Mouse (Mus musculus) left cerebral cortex, adult 8-10 months (tissue): ENCODE measurements around the gene Mb. TPM values are rescaled to one million over a fixed set of nuclear protein-coding genes. Genes with fewer than 3 reads are reported as not detected.

ENCODE experiments used
- DNase-seq, 2 experiments: peaks; one replicate each; pipeline ENCODE4 v3.0.0; 2022; ENCODE audit warnings: low spot score in 2 of 2
- total RNA-seq, 4 experiments: library from RNA; stranded (reverse); gene quantifications; 2 replicates each; pipeline ENCODE4 v1.2.4; 2022

The Mb gene
- 1 to 10 TPM in 3 of 4 experiments, not detected in 1; 4.5 to 9.8 (median 5.8) TPM for total RNA-seq

DNA sequence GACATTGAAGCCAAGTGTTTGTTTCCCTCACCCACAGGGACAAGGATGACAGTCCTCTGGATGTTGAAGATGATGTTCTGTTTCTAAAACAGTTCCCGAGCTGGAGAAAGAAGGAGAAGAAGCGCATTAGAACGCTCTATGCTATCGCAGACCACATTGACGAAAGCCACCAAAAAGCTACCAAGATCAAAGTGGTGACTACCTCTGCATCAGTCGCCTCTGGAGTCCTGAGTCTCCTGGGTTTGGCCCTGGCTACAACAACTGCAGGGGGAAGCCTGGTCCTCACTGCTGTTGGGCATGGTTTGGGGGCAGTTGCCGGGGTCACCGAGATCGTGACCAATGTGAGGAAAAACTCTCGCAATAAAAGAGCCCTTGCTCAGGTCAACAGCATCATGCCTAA is at the start of gene Mb:
Mb (minus strand) TSS at position 101 of the 400 bp plus-strand sequence.
- no peak for DNase-seq

DNA sequence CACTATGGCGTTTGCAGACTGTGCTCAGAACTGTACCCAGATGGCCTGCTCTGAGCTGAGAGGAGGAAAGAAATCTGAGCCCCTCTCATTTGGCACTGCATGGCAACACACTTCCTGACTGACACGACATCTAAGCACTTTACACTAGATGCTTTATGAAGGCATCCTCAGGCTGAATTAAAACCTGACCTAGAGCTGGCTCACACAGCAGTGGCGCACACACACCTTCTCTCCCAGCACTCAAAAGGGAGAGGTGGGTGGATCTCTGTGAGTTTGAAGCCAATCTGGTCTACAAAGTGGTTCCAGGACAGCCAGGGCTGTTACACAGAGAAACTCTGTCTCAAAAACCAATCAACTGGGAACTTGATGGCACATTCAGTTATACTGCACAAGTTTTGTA is 49.3 kb upstream of the Mb start:
- DNase-seq = no peak

DNA sequence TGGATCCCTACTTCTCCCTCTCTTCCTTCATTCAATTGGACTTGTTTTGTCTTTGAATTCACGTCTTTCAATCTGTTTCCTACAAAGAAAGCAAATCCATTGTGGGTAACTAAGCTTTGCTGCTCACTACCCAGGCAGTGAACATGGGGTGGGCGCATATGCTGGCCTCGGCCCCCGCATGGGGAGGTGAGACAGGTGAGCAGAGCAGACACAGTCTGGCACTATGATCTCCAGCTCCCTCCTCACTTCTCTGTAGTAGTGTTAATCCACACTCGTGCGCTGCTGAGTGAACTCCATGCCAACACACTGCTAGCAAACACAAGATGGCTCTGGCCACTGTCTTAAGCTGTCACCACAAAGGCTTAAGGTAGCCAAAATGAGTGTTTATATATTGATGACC is 46.9 kb upstream of the Mb start:
- no peak for DNase-seq

DNA sequence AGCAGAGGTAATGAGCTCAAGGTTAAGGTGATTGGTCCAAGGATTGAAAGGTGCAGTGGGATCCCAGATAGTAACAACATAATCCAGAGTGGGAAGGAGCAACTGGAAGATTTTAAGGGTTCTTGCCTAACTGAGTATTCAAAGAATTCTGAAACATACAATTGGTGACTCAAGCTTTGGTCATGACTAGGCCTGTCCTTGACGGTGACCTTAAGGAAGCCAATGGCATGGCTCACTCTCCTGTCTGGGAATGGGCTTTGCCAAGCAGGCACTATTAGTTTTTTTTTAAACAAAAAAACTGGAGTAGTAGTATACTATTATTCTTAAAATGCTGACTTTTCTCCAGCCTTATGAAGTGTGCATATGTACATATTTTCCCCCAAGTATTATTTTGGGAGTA is 44.7 kb upstream of the Mb start:
- no peak for DNase-seq

DNA sequence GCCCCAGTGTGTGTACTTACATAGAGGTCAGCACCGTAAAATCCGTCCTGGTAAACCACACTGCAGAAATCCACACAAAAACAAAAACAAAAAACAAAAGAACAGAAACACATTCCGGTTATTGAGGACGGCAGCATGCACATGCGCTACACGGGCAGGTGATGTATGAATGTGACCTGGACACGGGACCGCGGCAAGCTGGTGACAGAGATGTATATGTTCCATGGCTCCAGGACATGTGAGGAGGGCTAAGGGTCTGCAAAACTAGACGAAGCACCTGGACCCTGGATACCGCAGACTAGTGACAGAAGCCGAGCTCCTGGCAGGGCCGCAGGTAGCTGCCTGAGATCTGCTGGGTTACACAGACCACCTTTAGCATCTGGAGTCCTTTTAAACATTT is 44.0 kb upstream of the Mb start:
- no peak for DNase-seq

DNA sequence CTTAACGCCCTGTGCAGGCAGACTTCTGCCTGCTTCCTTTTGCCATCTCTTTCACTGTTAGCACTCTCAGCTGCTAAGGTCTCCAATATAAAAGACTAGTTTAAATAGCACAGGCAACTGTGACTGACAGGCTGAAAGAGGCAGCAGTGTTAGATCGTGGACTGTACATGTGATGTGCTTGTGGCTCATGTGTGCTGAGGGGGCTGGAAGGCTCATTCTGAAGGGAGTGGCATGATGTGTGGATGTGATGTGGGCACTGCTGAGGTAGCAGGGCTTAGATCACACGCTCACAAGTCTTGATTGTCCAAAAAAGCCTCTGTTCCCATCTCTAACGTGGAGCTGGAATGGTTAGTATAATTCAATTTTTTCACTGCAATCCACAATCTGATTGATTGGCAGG is 40.9 kb upstream of the Mb start:
- DNase-seq = no peak

DNA sequence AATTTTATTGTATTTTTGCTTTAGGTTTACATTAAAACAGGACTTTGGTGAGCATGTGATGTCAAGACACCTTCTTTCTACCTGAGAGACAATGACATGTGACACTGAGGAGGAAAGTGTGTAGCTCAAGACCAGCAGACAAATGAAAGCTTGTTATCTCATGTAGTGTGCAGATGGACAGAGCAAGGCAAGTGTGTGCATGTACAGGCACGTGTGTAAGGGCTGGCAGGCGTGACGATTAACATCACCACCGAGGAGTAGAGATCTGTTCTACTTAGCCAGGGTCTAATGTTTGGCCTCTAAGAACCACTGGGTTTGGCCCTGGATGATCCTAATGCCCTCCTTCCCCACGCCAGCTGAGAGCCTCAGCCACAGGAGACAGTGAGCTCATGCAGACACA is 40.1 kb upstream of the Mb start:
- no peak for DNase-seq

DNA sequence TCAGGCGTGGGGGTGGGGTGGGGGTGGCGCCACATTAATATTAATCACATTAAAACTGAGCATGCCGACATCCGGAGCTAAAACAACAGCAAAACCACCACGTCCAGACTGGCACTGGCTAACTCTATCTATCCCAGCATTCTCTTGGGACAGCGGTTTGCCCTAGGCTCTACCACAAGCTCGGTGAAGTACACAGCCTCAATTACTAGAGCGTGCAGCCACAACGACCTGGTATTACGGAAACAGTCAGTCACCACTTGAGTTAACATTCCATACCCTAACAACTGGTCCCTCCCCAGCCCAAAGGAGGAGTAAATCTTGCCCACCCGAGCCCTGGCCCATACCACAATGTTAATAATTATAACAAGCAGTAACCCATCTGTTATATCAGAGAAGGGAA is 38.8 kb upstream of the Mb start:
- no peak for DNase-seq

DNA sequence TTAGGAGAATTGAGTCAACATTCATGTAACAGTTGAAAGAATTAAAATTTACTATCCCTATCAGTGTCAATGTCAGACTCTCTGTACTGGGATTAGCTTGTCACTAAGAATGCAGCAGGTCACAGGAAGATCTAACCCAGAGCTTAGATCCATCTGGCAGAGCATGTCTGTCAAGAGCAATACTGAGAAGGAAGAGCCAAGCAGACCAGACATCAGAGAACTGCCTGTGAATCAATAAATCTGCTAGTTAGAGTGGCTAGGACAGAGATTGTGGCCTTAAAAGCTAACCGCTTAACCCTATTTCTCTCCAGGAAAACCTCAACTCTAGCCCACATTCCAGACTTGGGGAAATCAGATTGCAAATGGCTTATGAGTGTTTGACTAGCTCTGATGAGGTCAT is 36.0 kb upstream of the Mb start:
- DNase-seq = no peak

DNA sequence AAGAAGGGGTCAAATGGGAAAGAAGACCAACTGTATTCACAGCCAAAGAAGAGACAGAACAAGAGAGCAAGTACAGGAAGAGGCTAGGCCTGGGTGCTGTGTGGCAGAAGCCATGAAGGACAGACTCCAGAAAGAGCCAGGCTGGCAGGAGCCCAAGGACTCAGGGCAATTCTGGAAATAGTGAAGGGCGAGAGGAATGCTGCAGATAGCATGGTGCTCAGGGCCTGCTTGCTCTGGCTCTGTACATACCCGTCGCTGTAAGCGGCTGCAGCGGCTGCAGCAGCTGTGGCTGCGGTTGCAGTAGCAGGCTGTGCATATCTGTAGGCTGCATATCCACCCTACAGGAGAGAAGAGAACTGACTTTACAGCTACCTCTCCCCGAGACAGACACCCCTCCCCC is 35.3 kb upstream of the Mb start:
- DNase-seq = no peak

DNA sequence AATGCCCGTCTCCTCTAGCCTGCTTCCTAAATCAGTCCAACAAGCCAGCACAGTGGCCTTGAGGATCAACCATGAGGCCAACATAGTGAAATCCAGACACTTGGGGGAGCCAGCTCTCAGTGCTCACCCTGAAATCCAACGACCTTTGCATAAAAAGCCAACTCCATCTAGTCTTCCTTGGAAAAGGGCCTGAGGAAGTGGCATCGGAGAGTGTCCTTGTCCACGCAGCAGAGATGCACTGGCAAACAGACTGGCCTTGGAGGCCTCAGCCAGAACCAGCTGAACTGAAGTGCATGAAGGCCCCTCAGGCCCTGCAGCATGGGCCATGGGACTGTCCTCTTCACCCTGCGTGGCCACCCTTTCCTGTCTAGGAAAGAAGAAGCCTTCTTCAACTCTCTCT is 31.0 kb upstream of the Mb start:
- DNase-seq = no peak

DNA sequence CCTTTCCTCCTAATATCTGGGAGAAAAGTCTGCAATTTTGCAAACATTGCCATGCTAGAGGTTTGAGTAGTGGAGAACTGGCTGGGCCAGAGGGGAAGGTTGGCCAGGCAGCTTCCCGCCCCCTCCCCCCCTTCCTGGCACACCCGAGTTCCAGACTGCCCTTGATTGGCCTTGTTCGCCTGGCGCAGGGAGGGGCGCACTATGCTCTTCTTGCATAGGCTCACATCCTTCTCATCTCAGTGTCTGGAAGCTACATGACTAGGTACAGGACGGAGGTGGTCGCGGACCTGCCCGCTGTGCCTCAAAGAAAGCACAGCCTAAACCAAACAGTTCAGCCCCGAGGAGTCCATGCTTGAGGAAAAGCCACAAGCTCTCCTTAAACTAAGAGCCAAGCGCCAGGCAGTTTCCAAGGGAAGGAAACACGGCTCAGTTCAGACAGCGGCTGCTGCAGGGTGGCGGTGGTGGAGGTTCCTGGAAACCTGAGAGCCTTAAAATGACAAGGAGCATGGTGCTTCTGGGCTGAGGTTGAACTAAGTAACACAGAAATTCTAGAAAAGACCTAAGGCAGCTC is 30.3 kb upstream of the Mb start:
- no peak for DNase-seq

DNA sequence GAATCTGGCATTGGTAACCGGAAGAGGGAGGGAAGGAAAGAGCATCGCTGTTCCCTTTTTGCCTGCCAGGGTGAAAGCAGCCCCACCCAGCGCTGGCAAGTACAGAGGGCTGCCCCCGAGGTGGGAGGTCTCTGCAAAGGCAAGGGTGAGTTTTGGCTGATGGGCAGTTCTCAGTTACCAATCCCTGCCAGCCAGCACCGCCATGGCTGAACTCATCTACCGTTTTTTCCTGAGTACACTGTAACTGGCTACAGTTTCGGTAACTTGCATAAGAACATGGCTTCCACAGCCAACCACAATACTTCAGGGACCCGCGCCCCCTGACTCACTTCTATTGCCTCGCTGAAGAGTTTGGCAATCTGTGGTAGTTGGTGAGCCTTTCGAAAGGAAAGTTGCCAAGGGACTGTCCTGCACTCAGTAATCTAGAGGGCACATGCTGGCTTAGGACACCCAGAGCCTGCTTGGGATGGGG is 29.5 kb upstream of the Mb start:
- no peak for DNase-seq

DNA sequence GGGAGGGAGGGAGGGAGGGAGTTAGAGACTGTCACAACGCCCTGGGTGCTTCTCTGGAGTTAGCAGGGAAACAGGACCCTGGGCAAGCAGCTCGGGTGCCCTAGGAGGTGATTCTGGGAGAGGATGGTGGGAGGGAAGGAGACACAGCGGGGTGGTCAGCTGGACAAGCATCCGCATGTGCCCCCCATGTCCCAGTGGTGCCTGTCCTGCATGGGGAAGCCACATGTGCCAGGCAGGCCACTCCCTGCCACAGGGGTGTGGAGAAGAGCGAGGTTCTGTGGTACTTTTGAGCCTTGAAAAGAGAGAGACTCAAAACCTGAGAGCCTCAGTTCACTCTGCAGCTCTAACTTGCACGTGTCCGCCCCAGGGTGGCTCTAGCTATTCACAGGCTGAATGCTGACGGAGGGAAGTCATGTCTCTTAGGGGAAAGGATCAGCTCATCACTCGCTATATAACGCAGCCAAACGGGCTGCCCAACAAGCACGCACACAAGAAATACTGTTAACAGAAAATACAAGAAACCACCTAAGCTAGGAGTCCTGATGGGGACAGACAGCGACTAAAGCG is 28.9 kb upstream of the Mb start:
- DNase-seq = no peak

DNA sequence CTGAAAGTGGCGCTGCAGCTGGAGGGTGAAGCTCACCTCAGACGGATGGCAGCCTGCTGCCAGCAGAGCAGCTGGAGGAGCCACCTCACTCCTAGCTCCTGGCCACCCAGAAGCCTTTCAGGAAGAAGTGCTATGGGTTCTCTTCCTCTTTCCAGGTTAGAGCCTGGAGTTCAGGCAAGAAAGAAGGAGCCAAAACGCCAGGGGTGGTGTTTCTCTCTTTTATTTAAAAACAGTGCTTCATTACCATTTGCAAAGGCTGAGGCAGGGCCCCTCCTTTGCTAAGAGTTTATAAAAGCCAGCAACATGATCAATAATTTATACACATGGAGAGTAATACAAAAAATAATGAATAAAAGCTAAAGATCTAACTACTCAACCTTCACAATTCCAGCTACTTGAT is 28.3 kb upstream of the Mb start:
- no peak for DNase-seq

DNA sequence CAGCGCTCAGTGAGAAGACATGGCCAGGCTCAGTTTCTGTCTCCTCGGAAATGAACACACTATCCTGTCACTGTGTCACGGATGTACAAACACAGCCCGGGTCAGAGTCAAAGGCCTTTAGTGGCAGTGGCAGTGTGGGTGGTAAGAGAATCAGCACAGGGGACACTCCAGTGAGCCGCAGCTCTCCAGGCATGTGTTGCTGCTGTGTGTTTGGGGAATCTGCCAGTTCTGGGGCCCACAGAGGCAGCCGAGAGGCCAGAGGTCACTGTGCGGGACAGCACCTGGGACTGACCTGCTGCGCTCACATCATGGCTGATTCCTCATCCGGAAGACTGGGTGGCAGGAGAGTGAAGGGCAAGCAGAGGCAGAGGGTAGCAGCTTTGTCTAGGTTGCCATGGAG is 27.4 kb upstream of the Mb start:
- DNase-seq = no peak

DNA sequence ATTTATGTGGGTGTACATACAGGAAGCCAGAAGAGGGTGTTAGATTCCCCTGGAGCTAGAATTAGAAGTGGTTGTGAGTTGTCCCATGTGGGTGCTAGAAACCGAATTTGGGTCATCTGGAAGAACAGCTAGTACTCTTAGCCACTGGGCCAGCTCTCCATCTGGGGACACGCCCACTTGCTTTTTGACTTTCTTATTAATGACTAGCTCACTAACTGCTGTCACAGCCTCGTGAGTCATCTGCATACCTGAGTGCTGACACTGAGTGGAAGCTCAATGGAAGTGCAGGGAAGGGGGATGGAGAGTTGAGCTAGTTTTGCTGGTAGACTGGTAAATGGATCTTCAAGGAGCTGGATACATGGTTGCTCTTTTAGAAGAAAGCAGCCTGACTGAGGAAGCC is 26.1 kb upstream of the Mb start:
- peak in 1 of 2 experiments; percentile 57 for DNase-seq

DNA sequence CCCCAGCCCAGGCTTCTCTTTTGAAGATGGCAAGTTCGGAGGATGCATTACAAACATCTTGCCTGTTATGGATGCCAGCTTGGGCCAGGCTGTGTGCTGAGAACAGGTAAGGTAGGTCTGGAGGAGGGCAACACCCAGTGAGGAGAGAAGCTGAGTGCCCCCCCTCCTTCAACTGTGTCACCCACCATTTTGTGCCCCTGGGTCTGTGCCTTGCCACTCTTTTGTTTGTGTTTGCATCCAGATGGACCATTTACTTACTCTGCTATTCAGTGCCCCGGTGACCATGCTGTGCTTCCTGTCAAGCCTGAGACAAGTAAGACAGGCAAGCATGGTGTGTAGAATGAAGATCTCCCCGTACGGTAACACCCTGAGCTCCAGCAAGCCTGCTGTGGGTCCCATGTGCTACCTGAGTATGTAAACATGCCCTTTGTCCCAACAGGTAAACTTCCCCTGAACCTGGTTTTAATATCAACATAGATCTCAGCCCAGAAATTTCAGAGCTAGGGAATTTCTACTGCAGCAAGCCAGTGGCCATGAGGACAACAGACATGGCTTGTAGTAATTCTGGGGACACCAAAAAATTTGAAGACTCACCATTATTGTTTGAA is 22.2 kb upstream of the Mb start:
- no peak for DNase-seq

DNA sequence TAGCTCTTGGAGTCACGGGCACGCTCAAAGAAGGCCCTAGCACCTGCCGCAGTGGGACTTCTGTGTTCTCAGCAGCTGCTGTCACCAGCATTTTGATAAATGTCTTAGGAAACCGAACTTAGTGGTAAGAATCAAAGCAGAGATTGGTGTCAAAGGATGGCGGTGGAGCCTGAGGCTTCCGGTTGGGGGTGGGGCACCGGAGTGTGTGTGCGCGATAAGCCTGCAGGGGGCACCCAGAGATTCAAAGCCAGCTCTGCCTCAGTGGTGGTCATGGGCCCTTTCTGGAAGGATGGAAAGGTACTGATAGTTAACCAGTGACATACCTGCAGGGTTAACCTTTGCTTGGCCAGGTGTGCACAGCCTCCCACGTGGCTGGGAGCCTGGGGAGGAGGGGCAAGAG is 21.0 kb upstream of the Mb start:
- peak in 1 of 2 experiments; percentile 20 for DNase-seq

DNA sequence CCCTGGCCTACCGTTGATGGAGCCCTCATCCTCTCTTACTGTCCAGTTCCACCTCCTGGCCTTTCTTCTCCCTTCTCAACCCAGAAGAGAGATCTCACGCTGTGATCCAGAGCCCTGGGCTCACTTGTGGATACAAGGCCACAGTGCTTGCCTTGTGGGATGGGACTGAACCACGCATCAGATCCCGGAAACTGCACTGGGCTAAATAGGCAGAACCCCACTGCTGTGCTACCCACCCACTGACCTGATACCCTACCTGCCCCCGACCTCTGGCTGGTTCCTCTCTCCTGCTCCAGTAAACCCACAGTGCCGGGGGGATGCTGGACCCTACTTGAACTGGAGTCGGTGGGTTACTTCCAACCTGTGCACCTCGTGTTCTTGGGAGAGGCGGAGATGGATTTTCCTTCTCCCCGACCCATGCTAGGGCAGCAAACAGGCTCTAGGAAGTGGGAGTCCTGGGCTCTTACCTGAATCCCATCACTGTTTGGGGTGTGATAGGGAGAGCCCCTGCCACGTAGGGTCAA is 20.3 kb upstream of the Mb start:
- DNase-seq = no peak

DNA sequence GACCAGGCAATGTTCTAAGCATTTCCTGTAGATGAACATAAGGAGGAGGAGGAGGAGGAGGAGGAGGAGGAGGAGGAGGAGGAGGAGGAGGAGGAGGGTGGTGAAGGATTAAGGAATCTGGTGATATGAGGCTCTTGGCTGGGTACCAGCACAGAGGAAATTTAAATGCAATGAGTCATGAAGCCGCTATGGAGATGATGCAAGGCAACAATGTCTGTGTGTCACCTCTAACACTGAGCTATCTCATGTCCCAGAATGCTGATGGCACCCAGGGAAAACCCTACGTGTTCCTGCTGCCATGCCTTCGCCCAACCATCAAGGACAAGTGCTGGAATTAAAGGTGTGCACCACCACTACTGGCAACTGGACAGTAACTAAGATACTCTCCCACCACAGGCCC is 18.5 kb upstream of the Mb start:
- DNase-seq = peak in 1 of 2 experiments; percentile 73

DNA sequence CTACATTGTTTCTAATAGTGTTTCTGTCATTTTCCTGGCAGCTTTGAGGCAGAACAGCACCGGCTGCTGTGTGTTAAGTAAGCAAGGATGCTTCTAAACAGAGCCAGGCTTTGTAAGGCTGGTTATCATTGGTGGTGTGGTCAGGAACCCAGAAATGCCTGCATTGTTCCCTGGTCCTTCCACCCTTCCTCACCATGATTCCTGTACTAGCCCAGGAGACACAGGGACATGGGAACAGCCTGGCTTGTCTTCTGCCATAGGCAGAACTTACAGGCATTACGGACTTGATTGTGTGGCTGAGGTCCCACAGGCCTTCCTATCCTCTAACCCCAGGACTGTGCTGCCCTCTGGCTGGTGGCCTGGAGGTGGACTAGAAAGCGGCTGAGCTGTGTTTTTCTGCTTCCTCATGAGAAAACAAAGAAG is 18.0 kb upstream of the Mb start:
- DNase-seq = peak in 1 of 2 experiments; percentile 51

DNA sequence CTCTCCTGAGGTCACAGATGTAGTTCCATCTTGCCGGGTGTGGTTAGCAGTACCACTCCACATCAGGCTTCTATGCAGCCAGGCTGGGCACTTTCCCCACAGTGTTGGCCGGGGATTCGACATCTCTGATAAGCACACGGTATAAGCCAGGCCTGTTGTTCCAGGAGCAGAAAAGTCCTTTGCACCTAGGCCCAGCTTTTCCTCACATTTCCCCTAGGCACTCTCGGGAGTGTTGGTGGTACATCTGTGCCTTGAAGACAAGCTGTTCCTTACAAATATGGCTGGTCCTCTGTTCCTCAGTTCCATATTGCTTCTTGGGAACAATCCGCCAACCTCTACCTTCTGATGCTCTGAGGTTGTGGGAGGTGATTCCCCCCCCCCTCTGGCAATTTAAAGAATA is 15.8 kb upstream of the Mb start:
- DNase-seq = peak in 1 of 2 experiments; percentile 59
